Mouse (Mus musculus) A20 (cell line): ENCODE measurements around the gene Mnx1.

Experiments
- DNase-seq: peaks from one replicate; pipeline ENCODE4 v3.0.0-alpha.2; 2011; ENCODE audit warnings: low read depth, low spot score

Gene Mnx1

DNA sequence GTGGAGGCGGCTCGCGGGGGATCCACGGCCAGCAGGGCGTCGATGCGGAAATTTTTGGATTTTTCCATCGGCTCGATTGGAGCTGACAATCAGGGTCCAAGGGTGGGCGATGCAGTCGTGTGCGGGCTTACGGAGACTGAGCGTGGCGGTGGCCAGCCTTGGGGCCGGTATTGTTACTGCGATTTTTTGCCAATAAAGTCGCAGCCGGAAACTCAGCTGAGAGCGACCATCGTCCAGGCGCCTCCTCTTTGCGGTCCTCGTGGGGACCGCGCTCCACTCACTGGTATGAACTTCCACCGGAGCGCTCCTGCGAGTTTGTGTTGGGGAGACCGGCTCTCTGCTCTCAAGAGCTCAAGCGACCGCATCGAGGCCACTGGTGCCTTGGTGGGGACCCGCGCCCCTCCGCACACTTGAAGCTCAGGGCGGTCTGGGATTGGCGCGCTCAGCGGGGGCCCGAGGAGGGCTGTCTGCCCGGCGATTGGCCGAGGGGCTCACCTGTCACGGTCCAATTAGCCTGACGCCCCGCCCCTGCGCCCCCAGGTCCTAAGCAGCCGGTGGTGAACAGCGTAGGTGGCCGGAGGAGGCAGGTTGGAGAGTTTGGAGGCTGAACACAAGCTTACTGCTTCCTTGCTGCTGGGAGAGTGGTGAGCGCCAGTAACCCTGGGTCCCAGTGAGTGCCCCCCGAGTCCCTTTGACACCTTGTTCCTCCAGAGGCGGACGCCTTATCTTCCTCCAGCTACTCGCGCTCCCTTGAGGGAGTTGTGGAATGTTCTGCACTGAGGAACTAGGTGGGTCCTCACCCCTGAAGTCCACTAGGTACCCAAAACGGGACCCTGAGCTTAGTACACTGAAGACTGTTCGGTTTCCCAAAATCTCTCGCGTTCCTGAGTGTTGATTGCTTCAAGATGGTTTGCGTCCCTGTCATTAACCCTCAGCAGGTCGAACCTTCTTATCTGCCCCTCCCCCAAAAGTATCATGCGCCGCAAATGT, at the start of gene Mnx1:
Gene Mnx1, minus strand, starts transcription at position 263 of the 990 bp plus-strand sequence.
- DNase-seq: no peak

DNA sequence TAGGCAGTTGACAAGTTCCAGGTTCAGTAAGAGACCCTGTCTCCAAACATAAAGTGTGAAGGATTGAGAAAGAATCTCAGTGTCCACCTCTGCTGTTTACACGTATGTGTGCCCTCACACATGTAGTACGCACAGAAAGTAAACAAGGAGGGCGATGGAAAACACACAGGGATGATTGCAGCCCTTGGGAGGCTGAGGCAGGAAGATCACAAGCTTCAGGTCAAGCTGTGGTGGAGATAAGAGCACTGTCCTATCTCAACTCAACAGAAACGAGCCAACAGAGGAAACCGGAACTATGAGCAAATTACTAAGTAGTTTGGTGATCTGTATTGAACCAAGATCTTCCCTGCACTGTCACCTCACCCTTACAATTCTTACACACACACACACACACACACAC, 38.2 kb upstream of the Mnx1 start:
- no peak for DNase-seq

DNA sequence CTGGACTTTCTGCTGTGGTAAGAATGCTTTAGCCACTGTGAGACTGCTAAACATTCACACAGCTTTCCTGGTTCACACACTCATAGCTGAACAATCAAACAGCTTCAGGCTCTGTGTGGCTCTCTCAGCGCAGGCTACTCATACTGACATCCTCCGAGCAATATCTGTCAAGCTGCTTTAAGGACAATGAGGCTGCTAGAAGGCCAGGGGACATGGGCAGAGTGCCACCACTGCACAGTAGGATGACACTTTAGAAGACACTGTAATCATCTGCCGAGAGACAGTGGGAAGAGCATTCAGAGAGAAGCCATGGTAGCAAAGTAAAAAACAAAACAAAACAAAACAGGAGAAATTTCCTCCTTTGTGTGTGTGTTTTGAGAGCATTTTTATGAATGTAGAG, 37.6 kb upstream of the Mnx1 start:
- DNase-seq: no peak

DNA sequence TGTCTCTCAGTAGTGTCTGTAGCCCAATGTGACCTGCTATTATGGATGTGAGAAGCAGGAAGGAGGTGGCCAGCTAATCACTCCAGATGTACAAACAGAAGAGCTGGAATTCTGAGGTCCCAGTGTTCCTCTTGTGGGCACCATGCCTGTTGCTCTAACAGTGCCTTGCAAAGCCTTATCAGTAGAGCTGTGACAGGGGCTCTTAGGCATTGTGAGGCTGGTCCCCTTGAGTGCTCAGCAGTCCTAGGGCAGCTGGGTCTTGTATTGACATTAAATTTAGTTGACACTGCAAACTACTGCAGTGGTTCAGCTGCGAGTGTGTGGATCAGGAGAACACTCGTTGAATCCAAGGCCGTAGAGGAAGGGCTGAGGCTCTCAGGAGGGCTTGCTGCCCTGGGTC, 28.7 kb upstream of the Mnx1 start:
- DNase-seq: no peak

DNA sequence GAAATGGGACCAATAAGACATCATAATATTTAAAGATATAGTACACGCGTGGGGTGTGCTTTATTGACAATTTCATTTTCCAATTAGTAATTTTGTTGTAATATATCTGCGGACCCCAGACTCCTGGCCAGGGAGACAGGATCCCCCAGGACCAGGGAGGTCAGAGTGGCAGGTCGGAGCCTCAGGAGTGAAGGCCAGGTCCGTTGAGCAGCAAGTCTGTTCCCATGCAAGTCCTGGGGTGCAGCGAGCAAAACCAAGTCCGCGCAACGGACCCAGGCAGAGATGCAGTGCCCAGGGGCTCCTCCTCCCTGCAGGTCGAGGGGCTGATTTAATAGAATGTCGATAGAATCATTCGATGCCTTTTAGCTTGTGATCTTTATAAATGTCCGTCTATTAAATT, 9.1 kb upstream of the Mnx1 start:
- no peak for DNase-seq

DNA sequence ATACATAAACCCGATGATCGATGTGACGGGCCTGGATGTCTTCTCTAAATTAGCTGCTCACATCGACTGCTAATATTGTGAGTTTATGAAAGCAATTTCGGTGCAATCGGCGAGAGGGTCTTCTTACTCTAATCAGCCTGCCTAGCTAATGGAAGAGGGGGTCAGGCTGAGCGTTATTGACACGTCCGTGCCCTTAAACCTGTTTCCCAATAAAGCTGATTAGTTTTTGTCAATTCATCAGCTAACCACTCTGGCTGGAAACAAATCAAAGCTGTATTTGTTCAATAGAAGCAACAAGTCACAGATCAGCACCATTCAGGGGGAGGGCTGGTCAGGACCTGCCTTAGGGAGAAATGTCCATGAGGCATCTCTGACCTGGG, 7.7 kb upstream of the Mnx1 start:
- DNase-seq: no peak

DNA sequence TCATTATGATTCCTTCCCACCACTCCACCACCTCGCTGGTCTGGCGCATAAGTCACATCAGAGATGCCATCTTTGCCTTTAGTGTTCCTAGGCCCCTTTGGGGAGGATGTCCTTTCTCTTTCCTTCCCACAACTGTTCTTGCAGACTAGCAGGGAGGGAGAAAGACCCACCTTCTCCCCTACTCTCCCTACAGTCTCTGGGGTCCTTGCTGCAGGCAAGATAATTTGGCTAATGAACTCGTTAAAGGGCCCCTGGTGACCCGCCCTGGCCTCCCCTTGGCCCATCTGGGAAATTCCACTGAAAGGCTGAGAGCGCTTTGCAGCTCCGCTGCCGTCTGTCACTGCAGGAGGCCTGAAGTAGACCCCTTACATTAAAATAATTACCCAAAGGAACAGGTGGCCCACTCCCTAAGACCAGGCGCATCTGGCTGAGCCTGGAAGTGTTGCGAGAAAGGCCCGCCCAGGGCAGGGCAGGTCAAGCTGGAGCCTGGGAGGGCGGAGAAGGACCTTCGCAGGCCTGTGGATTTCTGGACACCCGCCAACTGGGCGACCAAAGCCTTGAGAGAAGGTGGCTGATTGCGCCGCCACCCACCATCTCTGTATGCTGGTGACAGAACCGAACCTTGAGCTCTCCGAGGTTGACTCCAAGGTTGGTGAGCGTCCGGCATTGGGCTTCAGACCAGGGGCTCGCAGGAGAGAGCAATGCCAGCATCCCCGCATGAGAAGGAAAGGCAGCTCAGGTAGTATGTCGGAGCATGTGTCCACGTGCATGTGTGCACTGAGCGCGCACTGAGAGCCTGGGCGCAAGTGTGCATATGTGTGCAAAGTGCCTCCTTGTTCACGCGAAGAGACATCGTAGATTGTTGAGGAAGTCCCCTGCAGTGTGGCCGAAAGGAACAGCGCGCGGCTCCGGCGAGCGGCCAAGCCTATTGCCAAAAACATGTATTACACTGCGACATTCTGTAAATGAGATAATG, 7.0 kb upstream of the Mnx1 start:
- no peak for DNase-seq

DNA sequence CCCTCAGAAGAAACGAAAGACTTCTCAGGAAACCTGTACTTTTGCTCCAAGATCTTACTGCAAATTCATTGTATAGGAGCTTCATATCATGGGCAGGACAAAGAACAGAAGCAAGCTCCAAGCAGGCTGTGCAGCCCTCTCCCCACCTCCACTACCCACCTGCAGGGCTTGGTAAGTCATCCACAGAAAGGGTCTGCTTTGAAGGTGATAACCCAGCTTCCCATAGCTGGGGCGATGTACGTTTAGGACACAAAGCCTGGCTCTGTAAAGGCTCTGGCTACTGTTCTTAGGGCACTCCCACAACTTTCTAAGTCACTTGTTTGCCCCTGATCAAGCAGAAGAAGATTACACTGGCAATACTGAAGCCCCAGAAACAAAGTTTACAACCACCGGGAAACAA, 5.5 kb upstream of the Mnx1 start:
- DNase-seq: no peak

DNA sequence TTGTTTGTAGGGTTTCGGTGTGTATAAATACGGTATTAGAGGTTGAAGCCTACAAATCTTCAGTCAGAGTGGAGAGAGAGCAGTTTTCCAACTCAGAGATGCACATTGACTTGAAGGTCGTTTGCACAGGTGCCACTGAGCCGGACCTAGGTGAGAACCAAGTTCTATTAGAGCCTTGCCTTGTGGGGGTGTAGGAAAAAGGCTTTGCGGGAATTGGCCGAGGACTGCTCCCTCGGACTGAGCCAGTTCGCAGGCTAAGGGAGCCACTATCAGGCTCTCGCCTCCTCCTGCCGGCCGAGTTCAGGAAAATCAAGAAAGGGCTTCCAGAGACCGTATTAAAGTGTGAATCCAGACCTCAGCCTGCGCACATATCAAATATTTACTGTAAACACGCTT, 926 bp upstream of the Mnx1 start:
- no peak for DNase-seq

DNA sequence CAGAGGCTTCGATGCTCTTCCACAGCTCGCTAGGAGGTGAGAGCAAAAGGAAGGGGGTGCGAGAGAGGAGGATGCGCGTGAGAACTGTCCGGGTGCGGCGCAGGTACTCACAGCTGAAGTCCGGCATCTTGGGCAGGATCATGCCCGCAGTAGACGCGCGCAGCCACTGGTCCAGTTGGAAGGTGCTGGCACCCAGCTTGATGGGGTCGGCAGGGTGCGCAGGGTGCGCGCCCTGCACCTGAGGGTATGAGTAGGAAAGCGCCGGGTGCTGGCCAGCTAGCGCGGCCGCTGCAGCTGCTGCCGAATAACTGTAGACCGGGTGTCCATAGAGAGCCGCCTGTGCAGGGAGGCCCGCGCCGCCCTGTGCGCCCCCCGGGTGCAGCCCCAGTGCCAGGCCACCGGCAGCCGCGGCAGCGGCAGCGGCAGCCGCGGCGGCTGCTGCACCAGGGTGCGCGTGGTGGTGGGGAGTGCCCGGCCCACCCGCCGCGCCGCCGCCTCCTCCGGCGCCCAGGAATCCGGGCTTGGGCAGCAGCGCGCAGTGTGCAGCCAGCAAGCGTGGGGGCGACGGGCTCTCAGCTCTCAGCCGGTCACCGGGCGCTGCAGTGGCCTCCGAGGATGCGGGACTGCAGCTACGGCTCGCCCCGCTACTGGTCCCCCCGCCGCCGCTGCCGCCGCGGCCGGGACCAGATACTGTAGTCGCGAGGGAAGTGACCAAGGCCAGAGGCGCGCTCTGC, 629 bp downstream of the Mnx1 start:
- no peak for DNase-seq

DNA sequence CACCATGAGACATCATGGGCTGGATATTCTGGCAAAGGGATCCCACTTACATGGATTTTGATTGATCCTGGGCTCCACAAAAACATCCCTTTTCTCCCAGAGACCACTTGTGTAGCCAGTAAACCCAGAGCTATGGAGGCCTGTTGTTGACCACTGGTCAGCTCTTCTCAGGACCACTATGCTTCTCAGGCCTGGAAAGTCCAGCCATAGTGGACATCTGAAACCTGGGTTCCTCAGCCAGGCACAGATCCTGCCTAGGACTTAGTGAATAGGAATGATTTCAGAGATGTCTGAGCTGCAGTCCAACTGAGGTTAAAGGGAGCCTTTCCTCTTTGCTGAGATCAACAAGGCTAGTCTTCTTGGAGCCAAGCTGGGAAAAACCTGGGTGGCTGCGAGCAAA, 2.2 kb downstream of the Mnx1 start:
- no peak for DNase-seq

DNA sequence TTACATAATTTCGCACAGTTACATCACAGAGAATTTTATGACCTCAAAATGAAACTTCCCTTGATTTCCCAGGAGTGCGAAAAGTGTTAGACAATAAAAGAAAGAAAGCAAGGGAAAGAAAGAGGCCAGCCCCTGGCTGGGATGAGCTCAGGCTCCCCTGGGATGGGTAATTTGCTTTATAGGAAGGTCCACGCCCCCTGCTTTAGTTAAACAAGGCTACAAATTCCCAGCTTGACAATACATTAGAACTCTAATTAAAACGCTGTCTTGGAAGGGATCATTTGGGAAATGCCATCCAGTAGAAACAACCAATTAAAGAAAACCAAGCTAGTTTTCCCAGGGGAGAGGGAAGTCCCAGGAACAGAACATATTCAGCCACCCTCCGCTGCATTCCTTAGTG, 2.7 kb downstream of the Mnx1 start:
- DNase-seq: no peak

DNA sequence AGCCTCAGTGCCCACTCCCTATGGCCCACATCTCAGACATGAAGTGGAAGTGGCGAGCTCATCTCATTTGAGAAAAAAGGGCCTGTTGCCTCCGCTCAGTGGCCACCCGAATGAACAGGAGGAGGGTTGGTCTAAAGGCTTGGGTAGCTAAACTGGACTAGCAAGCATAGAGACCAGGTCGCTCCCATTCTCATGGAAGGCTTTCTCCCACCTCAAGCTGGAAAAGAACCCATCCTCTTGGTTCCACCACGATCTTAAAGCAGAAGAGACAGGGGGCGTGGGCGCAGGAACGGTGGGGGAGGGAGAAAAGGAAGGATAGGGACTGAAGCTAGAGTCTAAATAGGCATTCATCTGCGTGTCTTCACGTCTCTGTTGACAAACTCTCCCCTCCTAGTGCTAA, 3.2 kb downstream of the Mnx1 start:
- DNase-seq: no peak

DNA sequence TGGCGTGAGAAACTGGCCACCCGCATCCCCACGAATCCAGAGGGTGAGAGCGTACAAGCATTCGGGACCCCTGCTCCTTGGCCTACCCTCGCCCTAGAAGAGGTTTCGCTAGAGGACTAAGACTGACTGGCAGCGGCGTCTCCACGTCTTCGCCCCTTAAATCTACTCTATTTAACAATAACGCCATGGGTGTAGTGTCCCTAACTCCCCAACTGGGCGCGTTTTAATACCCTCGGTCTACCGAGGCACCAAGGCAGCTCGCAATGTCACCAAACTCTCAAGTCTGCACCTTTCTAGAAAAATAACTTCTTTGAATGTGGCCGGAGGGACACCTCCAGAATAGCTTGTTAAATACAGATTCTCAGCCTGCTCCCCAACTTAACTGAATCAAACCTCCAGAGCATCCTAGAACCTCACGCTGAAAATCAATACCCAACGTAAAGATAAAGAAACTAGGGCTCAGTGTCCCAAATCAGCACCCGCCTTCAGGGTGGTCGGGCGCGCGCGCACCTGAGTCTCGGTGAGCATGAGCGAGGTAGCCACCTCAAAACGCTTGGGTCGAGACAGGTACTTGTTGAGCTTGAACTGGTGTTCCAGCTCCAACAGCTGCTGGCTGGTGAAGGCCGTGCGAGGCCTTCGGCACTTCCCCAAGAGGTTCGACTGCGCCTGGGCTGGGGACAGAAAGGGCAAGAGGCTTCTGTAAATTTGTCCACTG, 3.9 kb downstream of the Mnx1 start:
- DNase-seq: no peak

DNA sequence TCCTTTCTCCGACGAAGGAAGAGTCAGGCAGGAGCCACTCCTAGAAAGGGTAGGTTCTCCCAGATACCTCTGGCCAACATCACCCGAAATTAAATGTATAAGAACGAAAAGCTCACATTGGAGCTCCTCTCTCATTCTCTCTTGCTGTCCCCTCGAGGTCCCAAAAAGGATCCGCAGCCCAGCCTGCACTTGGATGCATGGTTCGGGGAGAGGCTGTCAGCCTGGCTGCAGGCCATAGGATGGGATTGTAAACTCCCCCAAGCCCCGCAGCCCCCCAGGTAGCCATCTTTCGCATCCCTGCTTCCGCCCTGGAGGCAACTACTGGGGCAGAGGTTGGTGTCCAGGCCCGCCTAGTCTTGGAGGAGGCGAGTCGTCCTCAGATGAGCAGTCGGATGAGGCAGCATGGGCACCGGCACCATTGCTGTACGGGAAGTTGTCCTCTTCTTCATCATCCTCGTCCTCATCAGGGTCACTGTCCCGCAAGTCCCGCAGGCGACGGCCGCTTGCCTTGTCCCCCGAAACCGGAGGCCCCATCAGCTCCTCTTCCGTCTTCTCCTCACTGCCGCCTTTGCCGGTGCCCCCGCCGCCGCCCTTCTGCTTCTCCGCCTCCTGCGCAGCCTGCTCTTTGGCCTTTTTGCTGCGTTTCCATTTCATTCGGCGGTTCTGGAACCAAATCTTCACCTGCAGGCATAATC, 4.6 kb downstream of the Mnx1 start:
- no peak for DNase-seq

DNA sequence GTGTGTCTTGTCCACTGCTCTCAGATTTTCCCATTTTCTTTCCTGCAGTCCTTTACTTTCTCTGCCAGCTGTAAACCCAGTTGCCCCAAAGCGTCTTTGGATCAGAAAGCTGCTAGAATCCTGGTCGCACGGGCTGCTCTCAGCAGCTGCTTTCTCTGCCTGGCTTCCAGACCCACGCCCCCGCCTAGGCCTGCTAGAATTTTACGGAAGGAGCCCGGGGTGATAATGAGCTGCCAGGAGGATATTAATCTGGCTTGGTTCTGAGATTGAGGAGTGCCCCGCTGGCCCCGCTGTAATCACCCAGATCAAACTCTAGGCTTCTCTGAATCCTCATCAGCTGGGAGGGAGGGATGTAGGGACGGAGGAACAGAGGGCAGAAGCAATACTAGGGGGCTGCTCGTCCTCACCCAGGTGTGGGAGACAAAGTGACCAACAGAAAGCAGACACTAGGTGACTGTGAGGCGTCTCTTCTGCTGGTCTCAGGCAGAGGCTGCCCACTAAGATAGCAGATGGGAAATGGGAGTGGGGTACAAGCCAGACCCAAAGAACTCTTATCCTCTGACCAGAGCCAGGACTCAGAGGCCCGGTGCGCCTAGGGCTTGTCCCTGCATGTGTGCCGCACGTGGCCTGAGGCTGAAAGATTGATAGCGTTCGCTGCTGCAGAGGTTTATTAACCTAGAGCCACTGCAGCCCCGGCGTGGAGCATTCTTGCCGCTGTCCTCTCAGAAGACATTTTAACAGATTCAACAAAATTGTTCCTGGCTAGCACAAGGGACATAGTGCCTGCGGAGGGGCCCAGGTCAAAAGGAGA, 6.2 kb downstream of the Mnx1 start:
- no peak for DNase-seq

DNA sequence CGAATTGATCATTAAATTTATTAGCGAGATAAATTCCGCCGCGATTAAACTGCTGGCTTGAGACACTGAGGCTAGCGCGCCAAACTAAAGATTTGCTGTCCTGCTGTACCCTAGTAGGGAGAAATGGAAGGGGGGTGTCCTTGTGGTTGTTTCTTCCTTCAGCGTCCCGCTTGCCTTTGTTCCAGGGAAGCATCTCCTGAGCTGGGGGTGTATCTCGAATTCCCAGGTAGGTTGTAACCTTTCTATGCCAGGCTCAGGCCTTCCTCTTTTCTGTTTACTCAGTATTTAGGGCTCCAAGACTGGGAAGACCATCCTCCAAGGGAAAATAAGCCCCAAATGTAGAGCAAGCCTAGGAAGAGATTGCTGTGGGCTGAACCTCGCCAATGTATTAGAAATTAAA, 6.9 kb downstream of the Mnx1 start:
- no peak for DNase-seq

DNA sequence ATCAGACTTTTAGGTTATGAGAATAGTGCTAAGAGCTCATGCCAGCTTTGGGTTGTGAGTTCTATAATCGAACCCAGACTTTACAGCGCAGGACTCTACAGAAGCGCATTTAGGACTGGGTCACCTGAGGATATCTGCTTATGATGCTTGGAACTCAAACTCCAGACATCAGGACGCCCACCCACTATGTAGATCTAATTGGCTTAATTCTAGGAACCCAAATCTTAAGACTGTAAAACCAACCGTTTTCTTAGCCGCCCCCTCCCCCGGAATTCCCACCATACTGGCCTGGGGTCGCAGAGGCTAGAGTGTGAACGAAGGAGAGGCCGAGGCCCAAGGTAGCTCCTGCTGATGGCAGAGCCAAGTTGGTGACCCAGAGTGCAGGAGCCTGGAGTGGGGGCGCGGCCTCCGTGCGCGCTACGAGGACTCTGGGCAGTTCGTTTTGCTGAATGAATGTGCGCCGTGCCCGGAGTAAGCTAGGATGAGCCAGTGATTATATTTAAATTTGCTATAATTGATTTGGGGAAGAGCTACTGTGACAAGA, 7.3 kb downstream of the Mnx1 start:
- DNase-seq: no peak

DNA sequence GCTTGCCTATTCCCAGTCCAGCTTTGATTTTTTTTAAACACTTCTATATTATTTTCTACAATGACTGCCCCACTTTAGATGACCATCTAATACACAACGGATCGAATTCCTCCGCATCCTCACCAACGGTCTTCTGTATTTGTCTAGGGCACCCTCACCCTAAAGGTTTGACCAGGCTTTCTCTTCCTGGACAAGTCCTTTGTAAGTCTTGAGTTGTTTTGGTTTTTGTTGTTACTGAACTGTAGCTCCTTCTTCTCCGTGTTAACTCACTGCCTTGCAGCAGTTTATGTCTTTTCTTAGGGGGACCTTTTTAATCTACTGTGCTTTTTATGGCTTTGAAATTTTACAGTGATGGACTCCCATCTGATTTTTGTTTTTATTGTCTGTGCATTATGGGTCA, 8.0 kb downstream of the Mnx1 start:
- no peak for DNase-seq
